Mouse (Mus musculus): ENCODE data around the gene Slit1. TPM values are rescaled to one million over a fixed set of nuclear protein-coding genes. Genes with fewer than 3 reads are reported as not detected.

The Slit1 gene
- total RNA-seq, 2 experiments from 2014 or later, result 143 to 146 TPM

- DNase-seq (ENCODE audit: low spot score in 2 of 2), result peak in 1 of 2 experiments; percentile 86
Measured at GRCm38 (mm10) chr19:41660294-41660998, 83.0 kb downstream of the Slit1 start.

GRCm38 (mm10) chr19:41657446-41657845 lies 86.0 kb downstream of the Slit1 start:
- no peak for DNase-seq (ENCODE audit: low spot score in 2 of 2)

DNA sequence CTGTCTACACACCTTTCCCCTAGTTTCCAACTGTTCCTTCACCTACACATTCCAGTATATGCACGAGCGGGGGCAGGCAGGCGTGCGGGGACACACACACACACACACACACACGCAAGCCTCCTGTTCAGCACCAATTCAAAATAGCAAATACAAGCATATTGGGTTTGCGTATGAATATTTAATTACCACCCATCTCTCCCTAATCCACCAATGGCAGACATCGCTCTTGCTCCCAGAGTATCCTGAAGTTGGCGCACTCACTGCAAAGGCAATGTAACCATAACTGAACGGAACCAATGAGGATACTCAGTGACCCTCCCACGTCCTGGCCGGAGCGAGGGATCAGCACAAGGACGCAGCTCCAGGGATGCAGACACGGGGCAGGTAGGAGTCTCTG lies 86.8 kb downstream of the Slit1 start:
- DNase-seq (ENCODE audit: low spot score in 2 of 2), result no peak

DNA sequence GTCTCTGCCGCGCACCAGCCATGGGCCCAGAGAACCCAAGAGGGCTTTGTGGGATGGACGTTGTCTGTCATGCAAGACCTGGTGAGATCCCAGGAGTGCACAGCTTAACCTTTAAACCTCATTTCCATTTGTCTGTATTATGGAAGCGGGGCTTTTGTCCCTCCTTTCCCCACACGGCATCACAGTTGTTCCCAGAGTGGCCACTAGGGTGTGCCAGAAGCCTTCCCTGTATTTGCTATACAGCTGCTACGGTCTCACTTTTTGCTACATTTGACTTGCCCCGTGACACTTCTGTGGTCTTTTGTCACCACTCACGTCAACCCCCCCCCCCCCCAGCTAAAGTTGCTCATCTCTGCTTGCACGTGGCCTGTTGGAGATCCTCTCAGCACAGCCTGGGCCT lies 87.5 kb downstream of the Slit1 start:
- peak; percentile 78 to 79 for DNase-seq (ENCODE audit: low spot score in 2 of 2)

DNA sequence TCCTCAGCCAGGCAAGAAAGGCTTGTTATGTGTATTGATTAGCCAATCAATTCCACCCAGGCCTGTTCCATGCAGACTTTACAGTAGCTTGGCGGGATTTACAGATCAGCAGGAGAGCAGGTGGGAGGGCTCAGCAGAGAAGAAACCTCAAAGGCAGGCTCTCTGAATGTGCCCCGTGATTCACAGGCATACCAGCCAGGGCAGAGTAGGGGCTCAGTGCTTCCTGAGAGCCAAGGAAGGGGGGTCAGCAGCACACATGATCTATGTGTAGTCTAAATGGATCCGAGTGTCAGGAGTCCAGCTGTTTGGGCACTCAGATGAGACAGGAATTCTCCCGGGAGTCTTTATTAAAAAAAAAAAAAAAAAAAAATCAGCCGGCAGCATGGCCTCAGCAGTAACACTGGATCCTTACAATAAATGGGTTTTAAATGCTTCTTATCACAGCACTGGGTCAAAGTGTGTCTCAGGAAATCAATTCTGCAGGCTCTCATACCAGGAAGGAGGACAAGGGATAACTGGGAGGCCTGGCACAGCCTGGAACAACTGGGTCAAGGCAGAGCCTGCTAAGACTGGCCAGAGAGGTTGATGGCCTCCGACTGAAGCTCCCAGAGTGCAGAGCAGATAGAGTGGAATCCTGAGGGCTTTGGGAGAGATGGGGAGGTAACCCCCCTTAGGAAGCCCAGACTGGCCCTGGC lies 88.2 kb downstream of the Slit1 start:
- no peak for DNase-seq (ENCODE audit: low spot score in 2 of 2)

DNA sequence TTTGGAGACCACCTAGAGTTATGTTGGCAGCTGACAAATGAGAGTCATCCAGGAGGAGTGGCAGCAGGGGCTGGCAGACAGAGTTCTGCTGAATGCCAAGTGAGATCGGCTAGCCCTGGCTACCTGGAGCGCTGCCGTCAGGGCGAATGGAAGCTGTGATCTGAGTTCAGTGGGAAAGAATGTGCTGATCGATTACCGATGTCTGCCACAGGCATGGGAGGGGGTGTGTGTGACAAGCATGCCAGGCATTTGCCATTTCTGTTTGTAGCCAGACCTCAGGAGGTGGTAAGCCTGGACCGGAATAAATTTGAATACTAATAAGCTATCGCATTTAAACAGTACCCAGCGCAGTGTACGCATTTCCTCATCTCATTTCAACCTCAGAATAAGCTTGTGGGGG lies 91.5 kb downstream of the Slit1 start:
- DNase-seq (ENCODE audit: low spot score in 2 of 2), result peak in 1 of 2 experiments; percentile 60

GRCm38 (mm10) chr19:41649394-41649793 lies 94.1 kb downstream of the Slit1 start:
- no peak for DNase-seq (ENCODE audit: low spot score in 2 of 2)

- peak; percentile 79 for DNase-seq (ENCODE audit: low spot score in 2 of 2)
Measured at GRCm38 (mm10) chr19:41646947-41647631, 96.4 kb downstream of the Slit1 start.

- no peak for DNase-seq (ENCODE audit: low spot score in 2 of 2)
Measured at GRCm38 (mm10) chr19:41643010-41643409, 100.5 kb downstream of the Slit1 start.

DNA sequence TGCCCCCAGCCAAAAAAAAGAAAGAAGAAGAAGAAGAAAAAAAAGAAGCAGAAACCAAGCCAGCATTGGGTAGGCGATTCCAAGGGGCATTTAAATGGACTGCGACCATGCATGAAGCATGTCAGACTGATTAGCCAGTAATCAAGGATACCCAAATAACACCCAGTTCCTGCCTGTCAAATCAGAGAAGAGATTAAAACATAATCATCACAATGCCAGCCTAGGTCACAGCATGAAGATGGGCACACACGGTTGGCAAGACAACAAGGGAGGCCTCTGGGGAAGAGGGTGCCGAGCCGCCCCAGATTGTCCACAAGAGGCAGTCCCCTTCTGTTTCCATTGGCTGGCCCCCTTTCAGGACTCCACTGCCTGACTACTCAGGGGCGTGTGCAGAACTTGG lies 108.5 kb downstream of the Slit1 start:
- DNase-seq (ENCODE audit: low spot score in 2 of 2), result no peak

DNA sequence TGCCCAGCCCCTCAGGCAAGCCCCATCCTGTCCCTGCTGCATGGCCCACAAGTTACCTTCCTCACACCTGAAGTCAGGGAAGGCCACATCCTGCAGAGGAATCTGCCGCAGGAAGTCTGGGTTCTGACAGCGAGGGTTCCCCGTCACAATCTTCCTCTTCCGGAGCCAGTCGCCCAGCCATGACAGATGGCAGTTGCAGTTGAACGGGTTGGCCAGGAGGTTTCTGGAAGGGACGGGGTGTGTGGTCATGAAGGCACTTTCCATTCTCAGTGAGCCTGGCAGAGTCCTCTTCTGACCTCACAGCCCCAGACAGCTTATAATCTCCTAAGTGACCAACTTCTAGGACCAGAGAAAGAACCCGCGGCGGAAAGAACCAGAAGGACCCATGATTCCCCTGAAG lies 109.4 kb downstream of the Slit1 start:
- DNase-seq (ENCODE audit: low spot score in 2 of 2), result no peak

DNA sequence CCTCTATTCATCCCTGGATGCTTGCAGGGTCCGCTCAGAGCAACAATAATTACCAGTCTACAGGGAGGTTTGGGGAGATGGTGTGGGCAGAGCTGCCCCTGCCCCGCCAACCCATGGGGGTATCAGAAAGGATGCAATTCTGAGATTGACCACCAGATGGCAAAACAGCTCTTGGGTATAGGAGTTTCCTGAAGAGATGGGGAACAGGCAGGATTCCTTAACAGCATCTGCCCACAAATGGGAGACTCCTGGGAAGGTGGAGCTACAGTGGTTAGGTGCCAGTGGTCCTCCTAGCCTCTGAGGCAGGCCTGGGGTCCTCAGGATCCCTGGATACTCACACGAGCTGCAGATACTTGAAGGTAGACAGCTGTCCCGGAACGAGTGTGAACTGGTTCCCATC lies 113.9 kb downstream of the Slit1 start:
- DNase-seq (ENCODE audit: low spot score in 2 of 2), result peak; percentile 54 to 72

- peak in 1 of 2 experiments; percentile 37 for DNase-seq (ENCODE audit: low spot score in 2 of 2)
Measured at GRCm38 (mm10) chr19:41628970-41629369, 114.5 kb downstream of the Slit1 start.

DNA sequence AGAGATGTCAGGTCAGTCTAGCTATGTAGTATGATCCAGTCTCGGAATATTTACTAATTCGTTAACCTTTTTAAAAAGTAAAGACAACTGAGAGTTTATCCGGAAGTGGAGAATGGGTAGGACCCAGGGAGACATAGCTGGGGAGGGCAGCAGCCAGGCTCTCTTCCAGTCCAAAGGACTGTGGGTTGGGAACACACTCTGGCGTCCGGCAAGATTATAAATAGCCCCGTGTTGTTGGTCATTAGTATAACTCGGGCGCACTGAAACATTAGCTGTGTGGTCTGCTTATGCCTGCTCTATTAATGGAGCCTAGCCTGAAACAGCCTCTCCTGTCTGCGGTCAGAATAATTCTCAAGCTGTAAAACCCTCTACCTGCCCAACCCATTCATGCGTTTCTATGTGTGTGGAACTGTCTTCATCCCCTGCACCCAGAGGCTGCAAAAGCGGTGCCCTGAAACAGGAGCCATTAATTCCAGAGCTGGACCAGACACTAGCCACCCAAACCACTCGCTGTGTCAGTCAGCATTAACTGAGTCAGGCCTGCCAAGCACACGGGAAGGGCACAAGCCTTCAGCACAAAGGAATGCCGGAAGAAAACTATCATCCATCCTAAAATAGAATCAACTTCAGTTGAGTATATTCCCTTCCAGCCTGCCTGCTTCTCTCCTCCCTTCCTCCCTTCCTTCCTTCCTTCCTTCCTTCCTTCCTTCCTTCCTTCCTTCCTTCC lies 122.9 kb downstream of the Slit1 start:
- no peak for DNase-seq (ENCODE audit: low spot score in 2 of 2)

DNA sequence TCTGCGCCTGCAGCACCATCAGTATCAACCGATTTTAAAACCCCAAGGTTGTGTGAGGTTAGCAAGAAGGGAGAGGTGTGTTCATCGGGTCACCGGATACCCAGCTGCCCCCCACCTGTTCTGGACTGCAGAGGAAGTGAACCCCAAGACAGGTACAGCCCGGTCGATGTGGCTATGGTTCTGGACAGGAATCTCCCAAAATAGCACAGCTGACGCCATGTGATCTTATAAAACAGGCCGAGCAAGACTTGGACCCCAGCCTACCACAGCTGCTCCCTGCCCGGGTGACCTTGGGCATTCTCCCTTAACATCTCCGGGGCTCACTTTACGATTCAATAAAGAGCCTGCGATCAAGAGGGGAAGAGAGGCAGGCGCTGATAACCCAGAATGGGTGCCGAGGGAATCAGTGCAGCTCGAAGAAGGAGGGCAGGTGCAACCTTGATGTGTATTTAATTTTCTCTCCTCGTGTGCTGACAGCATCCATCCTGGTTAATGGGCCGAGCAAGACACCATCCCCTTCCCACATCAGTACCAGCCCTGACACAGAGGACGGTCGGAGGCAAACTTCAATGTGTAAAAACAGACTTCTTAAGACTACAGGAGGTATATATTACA lies 124.6 kb downstream of the Slit1 start:
- no peak for DNase-seq (ENCODE audit: low spot score in 2 of 2)

GRCm38 (mm10) chr19:41618153-41618657 lies 125.3 kb downstream of the Slit1 start:
- DNase-seq (ENCODE audit: low spot score in 2 of 2), result no peak

GRCm38 (mm10) chr19:41617102-41617501 lies 126.4 kb downstream of the Slit1 start:
- no peak for DNase-seq (ENCODE audit: low spot score in 2 of 2)

- DNase-seq (ENCODE audit: low spot score in 2 of 2), result no peak
Measured at GRCm38 (mm10) chr19:41616274-41616673, 127.2 kb downstream of the Slit1 start.

- DNase-seq (ENCODE audit: low spot score in 2 of 2), result no peak
Measured at GRCm38 (mm10) chr19:41615606-41616224, 127.8 kb downstream of the Slit1 start.

DNA sequence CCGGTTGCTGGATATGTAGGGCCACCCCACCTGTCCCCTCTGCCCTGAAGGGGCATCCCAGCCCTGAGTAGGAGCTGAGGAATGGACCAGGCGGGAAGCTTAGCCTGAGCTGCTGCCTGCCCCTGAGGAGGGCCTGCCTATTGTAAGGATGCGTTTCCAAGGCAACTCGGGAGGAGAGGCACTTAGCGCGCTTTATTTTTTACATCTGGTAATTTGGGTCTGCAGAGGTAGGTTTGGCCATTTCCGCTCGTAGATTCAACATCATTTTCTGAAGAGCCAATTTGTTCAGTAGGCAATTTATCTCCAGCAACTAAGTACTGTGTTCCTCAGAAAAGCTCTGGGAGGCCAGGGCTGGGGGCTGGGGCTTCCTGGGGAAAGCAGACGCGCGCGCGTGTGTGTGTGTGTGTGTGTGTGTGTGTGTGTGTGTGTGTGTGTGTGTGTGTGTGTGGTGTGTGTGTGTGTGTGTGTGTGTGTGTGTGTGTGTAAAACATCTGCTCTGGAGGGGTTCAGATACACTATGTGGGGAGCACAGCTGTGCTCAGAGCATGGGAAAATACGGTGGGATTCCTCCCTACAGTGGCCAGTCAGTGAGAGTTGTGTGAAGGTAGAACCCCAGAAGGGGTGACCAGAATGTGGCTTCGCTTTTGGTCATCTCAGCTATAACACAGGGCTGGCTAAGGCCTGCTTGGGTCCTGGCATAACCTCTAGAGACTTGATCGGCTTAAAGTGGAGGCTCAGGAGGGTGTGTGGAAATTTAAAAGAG lies 130.0 kb downstream of the Slit1 start:
- no peak for DNase-seq (ENCODE audit: low spot score in 2 of 2)
